Mouse (Mus musculus) midbrain, embryonic 13.5 days (tissue): Measurements from ENCODE around the gene Ifna11. TPM values are rescaled to one million over a fixed set of nuclear protein-coding genes. Genes with fewer than 3 reads are reported as not detected.
"Not testable (repeated sequence)": the region's sequence is repeated elsewhere in the genome, so short reads cannot be mapped to it uniquely, and the experiment has no call there.

ENCODE experiments used
- ATAC-seq: fragments of 200-750 bp; cut with Nextera tagmentation; 2 replicates; pipeline ENCODE4 v1.8.0; 2017; ENCODE audit warnings: mild to moderate bottlenecking, moderate TSS enrichment, moderate library complexity
- H3K27ac ChIP-seq: fragments of 300-500 bp; sonication (generic); 2 replicates; pipeline ENCODE4 v1.5.1; 2015; ENCODE audit warnings: inconsistent platforms, mild to moderate bottlenecking, moderate library complexity
- H3K27me3 ChIP-seq: fragments of 300-500 bp; sonication (generic); 2 replicates; pipeline ENCODE4 v1.6.1; 2015; ENCODE audit warnings: mild to moderate bottlenecking, inconsistent platforms
- H3K36me3 ChIP-seq: fragments of 300-500 bp; sonication (generic); 2 replicates; pipeline ENCODE4 v1.6.1; 2015; ENCODE audit warnings: mild to moderate bottlenecking, inconsistent platforms
- H3K4me1 ChIP-seq: fragments of 300-500 bp; sonication (generic); replicated peaks from 2 replicates; pipeline ENCODE4 v1.6.1; 2015; ENCODE audit warnings: inconsistent platforms
- H3K4me2 ChIP-seq: fragments of 300-500 bp; sonication (generic); replicated peaks from 2 replicates; pipeline ENCODE4 v1.6.1; 2015; ENCODE audit warnings: moderate library complexity, mild to moderate bottlenecking, inconsistent platforms
- H3K4me3 ChIP-seq: fragments of 300-500 bp; sonication (generic); replicated peaks from 2 replicates; pipeline ENCODE4 v1.5.1; 2015; ENCODE audit warnings: mild to moderate bottlenecking, inconsistent platforms
- H3K9ac ChIP-seq: fragments of 300-500 bp; sonication (generic); replicated peaks from 2 replicates; pipeline ENCODE4 v1.6.1; 2015; ENCODE audit warnings: mild to moderate bottlenecking, inconsistent platforms
- H3K9me3 ChIP-seq: fragments of 300-500 bp; sonication (generic); 2 replicates; pipeline ENCODE4 v1.6.1; 2016; ENCODE audit warnings: mild to moderate bottlenecking, inconsistent platforms
- WGBS: fragments of 180-500 bp; shearing (Covaris S2); methylation state at CpG from one replicate; pipeline ENCODE4 v1.1.7; 2015; 5-methylcytosine and 5-hydroxymethylcytosine counted together
- polyA plus RNA-seq: library from polyadenylated mRNA; unstranded; fragments of >200 nt; fragmentation: Nextera tagmentation; extraction: Ambion mirVana; gene quantifications from 2 replicates; pipeline ENCODE4 v1.2.1, GENCODE M21; 2015

The Ifna11 gene
- polyA plus RNA-seq, 1 experiment from 2014 or later: not detected

DNA sequence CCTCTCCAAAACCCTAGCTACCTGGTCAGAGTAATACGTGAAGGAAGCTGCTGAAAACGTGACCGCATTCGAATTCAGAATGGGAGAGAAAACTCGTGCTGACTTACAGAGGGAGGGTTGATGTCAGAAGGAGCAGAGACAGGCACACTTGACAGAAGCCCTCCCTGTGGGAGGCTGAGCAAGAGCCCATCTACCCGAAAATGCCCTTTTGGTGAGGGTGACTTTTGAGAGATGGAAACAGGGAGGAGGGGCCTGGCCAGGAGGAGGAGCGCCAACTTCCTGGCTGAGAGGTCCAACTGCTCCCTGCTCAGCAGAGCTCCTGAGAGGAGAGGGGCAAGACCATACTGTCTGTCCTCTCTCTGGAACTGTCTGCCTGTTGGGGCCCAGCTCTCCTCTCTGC, 20.4 kb upstream of the Ifna11 start, which contains the start of gene Gm13285:
Gene Gm13285 (plus strand): TSS at position 301 of the 400 bp plus-strand sequence.
- WGBS: 16% methylated on average over 6 of the region's 7 CpGs
- H3K27ac ChIP-seq, H3K4me2 ChIP-seq, H3K27me3 ChIP-seq, H3K4me3 ChIP-seq, H3K36me3 ChIP-seq, ATAC-seq, H3K4me1 ChIP-seq, H3K9ac ChIP-seq, H3K9me3 ChIP-seq: not testable (repeated sequence)

DNA sequence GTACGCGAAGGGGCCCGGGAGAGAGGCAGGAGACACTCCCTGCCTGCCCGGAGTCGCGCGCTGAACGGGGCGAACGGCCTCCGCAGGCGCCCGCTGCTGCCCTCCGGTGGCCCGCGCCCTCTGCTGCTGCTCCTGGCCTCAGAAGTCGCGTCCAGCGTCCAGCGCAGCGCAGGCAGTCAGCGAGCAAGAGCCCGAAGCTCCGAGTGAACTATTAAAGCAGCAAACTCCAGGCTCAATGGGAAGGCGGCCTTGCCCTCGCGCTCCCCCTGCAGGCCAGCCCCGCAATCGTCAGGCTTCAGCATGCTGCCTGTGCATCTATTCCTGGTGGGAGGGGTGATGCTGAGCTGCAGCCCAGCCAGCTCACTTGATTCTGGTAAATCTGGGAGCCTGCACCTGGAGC, 16.8 kb upstream of the Ifna11 start, which contains the start of gene Gm13287:
Gene Gm13287 (plus strand): TSS at position 301 of the 400 bp plus-strand sequence.
- Histone ChIP-seq H3K4me2 (0 out of 2 replicates have a peak within 1 kb of the TSS, but pooled peaks have one; percentile 17), H3K27me3 (peaks cover 14% of the 10 kb centered on the region; the same call in 1 of the 2 replicates)
- H3K9me3 ChIP-seq, H3K36me3 ChIP-seq, H3K4me3 ChIP-seq, H3K27ac ChIP-seq, H3K9ac ChIP-seq, H3K4me1 ChIP-seq, ATAC-seq: not testable (repeated sequence)
- no CpG with 5 or more reads among the region's 29 CpGs for WGBS

GRCm38 (mm10) chr4:88805231-88805630, 14.5 kb upstream of the Ifna11 start, which contains the start of gene Gm13288:
Gm13288 (plus strand) TSS chr4:88805531.
- not testable (repeated sequence) for ATAC-seq, H3K4me3 ChIP-seq, H3K36me3 ChIP-seq

GRCm38 (mm10) chr4:88805761-88806160, 14.0 kb upstream of the Ifna11 start:
- H3K27ac ChIP-seq, H3K4me1 ChIP-seq, H3K9me3 ChIP-seq, ATAC-seq, H3K4me3 ChIP-seq, H3K36me3 ChIP-seq, H3K9ac ChIP-seq: not testable (repeated sequence)
- Histone ChIP-seq H3K4me2 (peak overlapping the region; percentile 45), H3K27me3 (peaks cover 15% of the 10 kb centered on the region; the same call in 1 of the 2 replicates)
- no CpG with 5 or more reads among the region's 34 CpGs for WGBS

More at GRCm38 (mm10) chr4:88805231-88805630, 14.5 kb upstream of the Ifna11 start, which contains the start of gene Gm13288:
- no CpG with 5 or more reads among the region's 8 CpGs for WGBS
- H3K27me3 ChIP-seq: peaks cover 15% of the 10 kb centered on the region; the same call in 1 of the 2 replicates
- H3K9me3 ChIP-seq, H3K27ac ChIP-seq, H3K4me1 ChIP-seq, H3K9ac ChIP-seq: not testable (repeated sequence)
- peak within 1 kb of the TSS; percentile 45 for H3K4me2 ChIP-seq

DNA sequence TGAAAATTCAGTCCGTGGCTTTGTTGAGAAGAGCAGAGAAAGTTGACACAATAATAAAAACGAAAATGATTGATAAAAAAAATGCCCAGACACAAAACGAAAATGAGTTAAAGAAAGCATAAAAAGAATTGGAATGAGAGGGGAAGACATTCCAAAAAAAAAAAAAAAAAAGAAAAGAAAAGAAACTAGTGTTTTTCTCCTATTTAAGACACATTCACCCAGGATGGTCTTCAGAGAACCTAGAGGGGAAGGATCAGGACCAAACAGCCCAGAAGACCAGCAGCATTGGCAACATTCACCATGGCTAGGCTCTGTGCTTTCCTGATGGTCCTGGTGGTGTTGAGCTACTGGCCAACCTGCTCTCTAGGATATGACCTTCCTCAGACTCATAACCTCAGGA, 3.8 kb upstream of the Ifna11 start, which contains the start of gene Ifna7:
Gene Ifna7 (plus strand): TSS at position 301 of the 400 bp plus-strand sequence.
- no peak for ATAC-seq
- Histone ChIP-seq H3K4me3 (no peak within 1 kb of the TSS), H3K9me3 (no peaks in the 10 kb centered on the region), H3K4me2 (no peak within 1 kb of the TSS), H3K9ac (no peak within 1 kb of the TSS), H3K36me3 (no peaks in the 10 kb centered on the region), H3K27ac (no peak within 1 kb of the TSS), H3K27me3 (no peaks in the 10 kb centered on the region), H3K4me1 (no peaks in the 10 kb centered on the region)
- WGBS: 66% methylated on average over 3 of the region's 3 CpGs

- H3K27ac ChIP-seq: no peak overlapping the region
- WGBS: 25% methylated on average over 4 of the region's 4 CpGs
- ATAC-seq: no peak
- H3K27me3 ChIP-seq: no peaks in the 10 kb centered on the region
- H3K36me3 ChIP-seq: no peaks in the 10 kb centered on the region
- H3K9me3 ChIP-seq: no peaks in the 10 kb centered on the region
- H3K4me1 ChIP-seq: no peaks in the 10 kb centered on the region
- no peak overlapping the region for H3K4me3 ChIP-seq
- H3K9ac ChIP-seq: no peak overlapping the region
- no peak overlapping the region for H3K4me2 ChIP-seq
These were observed 3.2 kb downstream of the Ifna11 start for GRCm38 (mm10) chr4:88822995-88823394.

GRCm38 (mm10) chr4:88827116-88827515, 7.4 kb downstream of the Ifna11 start, which contains the start of gene Ifna6:
Ifna6 (plus strand) TSS chr4:88827416.
- H3K9ac ChIP-seq, H3K4me2 ChIP-seq, H3K9me3 ChIP-seq, H3K27ac ChIP-seq, ATAC-seq, H3K36me3 ChIP-seq, H3K27me3 ChIP-seq, H3K4me3 ChIP-seq, H3K4me1 ChIP-seq: not testable (repeated sequence)

GRCm38 (mm10) chr4:88830523-88830922, 10.8 kb downstream of the Ifna11 start:
- 21% methylated on average over 4 of the region's 4 CpGs for WGBS
- Histone ChIP-seq H3K9me3 (no peaks in the 10 kb centered on the region), H3K27me3 (no peaks in the 10 kb centered on the region), H3K27ac (no peak overlapping the region), H3K36me3 (no peaks in the 10 kb centered on the region), H3K4me1 (no peaks in the 10 kb centered on the region), H3K9ac (no peak overlapping the region), H3K4me2 (no peak overlapping the region), H3K4me3 (no peak overlapping the region)
- no peak for ATAC-seq

DNA sequence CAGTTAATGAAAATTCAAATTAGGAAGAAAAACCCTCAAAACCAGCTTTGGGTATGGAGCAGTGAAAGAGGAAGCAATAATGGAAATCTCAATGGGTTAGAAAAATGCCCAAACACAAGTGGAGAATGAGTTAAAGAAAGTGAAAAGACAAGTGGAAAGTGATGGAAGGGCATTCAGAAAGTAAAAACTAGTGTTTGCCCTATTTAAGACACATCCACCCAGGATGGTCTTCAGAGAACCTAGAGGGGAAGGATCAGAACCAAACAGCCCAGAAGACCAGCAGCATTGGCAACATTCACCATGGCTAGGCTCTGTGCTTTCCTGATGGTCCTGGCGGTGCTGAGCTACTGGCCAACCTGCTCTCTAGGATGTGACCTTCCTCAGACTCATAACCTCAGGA, 15.5 kb downstream of the Ifna11 start, which contains the start of gene Ifna5:
Gene Ifna5 (plus strand): TSS at position 301 of the 400 bp plus-strand sequence.
- WGBS: 81% methylated on average over 1 of the region's 1 CpGs

DNA sequence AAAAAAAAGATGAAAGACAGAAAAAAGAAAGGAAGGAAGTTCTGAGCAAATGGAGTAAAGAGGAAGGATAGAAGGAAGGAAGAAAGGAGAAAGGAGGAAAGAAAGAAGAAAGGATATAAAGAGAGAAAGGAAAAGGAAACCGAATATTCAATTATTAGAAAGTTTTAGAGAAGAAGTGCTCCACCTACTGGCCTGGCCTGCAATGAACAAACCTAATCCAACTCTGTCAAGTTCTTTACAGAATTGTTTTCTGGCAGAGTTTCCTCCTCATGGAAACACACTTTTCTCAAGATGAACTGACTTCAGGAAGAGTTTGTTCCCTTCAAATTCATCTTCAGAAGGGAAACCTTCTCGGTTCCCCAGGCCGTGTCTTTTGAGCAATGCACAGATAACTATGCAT, 19.1 kb downstream of the Ifna11 start:
- Histone ChIP-seq H3K27ac (no peak overlapping the region), H3K9me3 (no peaks in the 10 kb centered on the region), H3K36me3 (no peaks in the 10 kb centered on the region), H3K4me3 (no peak overlapping the region), H3K27me3 (no peaks in the 10 kb centered on the region), H3K4me1 (no peaks in the 10 kb centered on the region), H3K4me2 (no peak overlapping the region), H3K9ac (no peak overlapping the region)
- WGBS: 53% methylated on average over 3 of the region's 3 CpGs
- no peak for ATAC-seq

More for the DNA sequence above, 15.5 kb downstream of the Ifna11 start, which contains the start of gene Ifna5:
- H3K27me3 ChIP-seq, H3K27ac ChIP-seq, H3K9me3 ChIP-seq, H3K36me3 ChIP-seq, H3K4me1 ChIP-seq, H3K9ac ChIP-seq, H3K4me3 ChIP-seq, ATAC-seq, H3K4me2 ChIP-seq: not testable (repeated sequence)

GRCm38 (mm10) chr4:88840058-88840457, 20.3 kb downstream of the Ifna11 start:
- Histone ChIP-seq H3K4me1 (no peaks in the 10 kb centered on the region), H3K9me3 (no peaks in the 10 kb centered on the region), H3K4me2 (no peak overlapping the region), H3K4me3 (no peak overlapping the region), H3K9ac (no peak overlapping the region), H3K36me3 (no peaks in the 10 kb centered on the region), H3K27me3 (no peaks in the 10 kb centered on the region), H3K27ac (no peak overlapping the region)
- 87% methylated on average over 3 of the region's 3 CpGs for WGBS
- ATAC-seq: no peak

- Histone ChIP-seq H3K9ac (no peak within 1 kb of the TSS), H3K9me3 (no peaks in the 10 kb centered on the region), H3K27ac (no peak within 1 kb of the TSS), H3K4me2 (no peak within 1 kb of the TSS), H3K27me3 (no peaks in the 10 kb centered on the region), H3K4me3 (no peak within 1 kb of the TSS), H3K4me1 (no peaks in the 10 kb centered on the region), H3K36me3 (no peaks in the 10 kb centered on the region)
- ATAC-seq: no peak
- WGBS: 44% methylated on average over 2 of the region's 2 CpGs
These were observed 21.7 kb downstream of the Ifna11 start, which contains the start of gene Ifna4 for GRCm38 (mm10) chr4:88841438-88841911. Ifna4 (plus strand) TSS chr4:88841861.

DNA sequence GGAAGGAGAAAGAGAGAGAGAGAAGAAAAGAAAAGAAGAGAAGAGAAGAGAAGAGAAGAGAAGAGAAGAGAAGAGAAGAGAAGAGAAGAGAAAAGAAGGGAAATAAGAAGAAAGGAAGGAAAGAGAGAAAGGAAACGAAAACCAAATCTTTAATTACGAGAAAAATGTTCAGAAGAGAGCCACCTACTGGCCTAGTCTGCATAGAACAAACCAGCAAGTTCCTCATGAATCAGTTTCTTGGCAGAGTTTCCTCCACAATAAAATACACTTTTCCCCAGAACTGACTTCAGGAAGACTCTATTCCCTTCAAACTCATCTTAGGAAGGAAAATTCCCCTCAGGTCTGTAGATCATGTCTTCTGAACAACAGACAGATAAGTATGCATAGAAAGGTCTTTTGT, 25.6 kb downstream of the Ifna11 start:
- Histone ChIP-seq H3K4me2 (no peak overlapping the region), H3K4me1 (no peaks in the 10 kb centered on the region), H3K27ac (no peak overlapping the region), H3K9ac (no peak overlapping the region), H3K4me3 (no peak overlapping the region), H3K36me3 (no peaks in the 10 kb centered on the region), H3K9me3 (no peaks in the 10 kb centered on the region), H3K27me3 (no peaks in the 10 kb centered on the region)
- WGBS: 76% methylated on average over 2 of the region's 2 CpGs
- no peak for ATAC-seq
